Mouse (Mus musculus) macrophage (primary cell): ENCODE results near the gene C3ar1. TPM values are rescaled to one million over a fixed set of nuclear protein-coding genes. Genes with fewer than 3 reads are reported as not detected.
A peak's percentile ranks its signal among the peaks of the same experiment; 100 is the strongest.

ENCODE experiments used
- H3K27ac ChIP-seq: fragments of 350-480 bp; formaldehyde crosslinking; 2 replicates; pipeline ENCODE4 v1.9.0; 2021
- H3K36me3 ChIP-seq: fragments of 350-480 bp; formaldehyde crosslinking; 2 replicates; pipeline ENCODE4 v1.9.0; 2021; ENCODE audit errors: inconsistent target
- H3K4me3 ChIP-seq: fragments of 350-480 bp; formaldehyde crosslinking; 2 replicates; pipeline ENCODE4 v1.9.0; 2021; ENCODE audit errors: inconsistent target
- H3K79me2 ChIP-seq: fragments of 350-480 bp; formaldehyde crosslinking; 2 replicates; pipeline ENCODE4 v1.9.0; 2021; ENCODE audit errors: inconsistent target
- WGBS: methylation state at CpG from one replicate; pipeline ENCODE4 v1.1.7; 2026; ENCODE audit warnings: inconsistent platforms; ENCODE audit not compliant: missing documents; 5-methylcytosine and 5-hydroxymethylcytosine counted together
- polyA plus RNA-seq: library from polyadenylated mRNA; stranded (reverse); fragments of 250-400 nt; gene quantifications from 3 replicates; pipeline ENCODE4 v1.2.4, GENCODE M21; 2018; ENCODE audit warnings: inconsistent platforms

C3ar1 gene
- polyA plus RNA-seq, 1 experiment from 2014 or later, result 857 TPM

DNA sequence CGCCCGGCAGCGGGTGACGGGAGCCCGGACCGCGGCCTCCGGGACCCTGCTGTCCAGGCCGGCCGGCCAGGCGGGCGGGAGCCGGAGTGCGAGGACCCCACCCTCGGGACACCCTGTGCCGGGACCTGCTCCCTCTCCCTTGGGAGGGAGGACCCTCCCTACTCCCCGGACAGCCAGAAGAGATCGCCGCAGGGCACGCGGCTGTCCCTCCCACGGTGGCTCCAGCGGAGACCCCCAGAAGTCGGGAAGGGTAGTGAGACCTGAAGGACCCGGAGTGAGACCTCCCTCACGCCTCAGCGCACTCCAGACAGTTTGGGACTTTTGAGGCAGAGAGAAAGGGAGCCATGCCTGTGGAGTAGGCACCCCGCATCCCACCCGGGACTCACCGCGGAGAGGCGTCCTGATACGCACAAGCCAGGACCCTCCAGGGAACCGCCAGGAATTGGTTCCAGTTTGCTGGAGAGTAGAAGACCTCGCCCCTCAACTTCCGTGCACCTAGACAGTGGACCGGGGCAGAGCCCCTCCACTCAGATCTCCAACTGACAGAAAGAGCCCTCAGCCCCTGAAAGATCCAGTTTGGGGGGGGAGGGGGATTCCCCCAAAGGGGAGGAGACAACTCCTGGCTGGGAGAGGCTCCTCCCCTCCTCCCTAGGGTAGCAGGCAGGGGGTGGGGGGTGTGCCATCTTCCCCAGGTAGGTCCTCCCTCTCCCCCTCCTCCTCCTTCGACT lies 35.7 kb downstream of the C3ar1 start:
- WGBS, result 3% methylated on average over 22 of the region's 38 CpGs
- Histone ChIP-seq H3K79me2 (peaks cover 53% of the 10 kb centered on the region), H3K4me3 (peak overlapping the region; percentile 87), H3K27ac (peak overlapping the region; percentile 41), H3K36me3 (0 out of 2 replicates have a peak, but pooled peaks cover 7% of the 10 kb centered on the region)

DNA sequence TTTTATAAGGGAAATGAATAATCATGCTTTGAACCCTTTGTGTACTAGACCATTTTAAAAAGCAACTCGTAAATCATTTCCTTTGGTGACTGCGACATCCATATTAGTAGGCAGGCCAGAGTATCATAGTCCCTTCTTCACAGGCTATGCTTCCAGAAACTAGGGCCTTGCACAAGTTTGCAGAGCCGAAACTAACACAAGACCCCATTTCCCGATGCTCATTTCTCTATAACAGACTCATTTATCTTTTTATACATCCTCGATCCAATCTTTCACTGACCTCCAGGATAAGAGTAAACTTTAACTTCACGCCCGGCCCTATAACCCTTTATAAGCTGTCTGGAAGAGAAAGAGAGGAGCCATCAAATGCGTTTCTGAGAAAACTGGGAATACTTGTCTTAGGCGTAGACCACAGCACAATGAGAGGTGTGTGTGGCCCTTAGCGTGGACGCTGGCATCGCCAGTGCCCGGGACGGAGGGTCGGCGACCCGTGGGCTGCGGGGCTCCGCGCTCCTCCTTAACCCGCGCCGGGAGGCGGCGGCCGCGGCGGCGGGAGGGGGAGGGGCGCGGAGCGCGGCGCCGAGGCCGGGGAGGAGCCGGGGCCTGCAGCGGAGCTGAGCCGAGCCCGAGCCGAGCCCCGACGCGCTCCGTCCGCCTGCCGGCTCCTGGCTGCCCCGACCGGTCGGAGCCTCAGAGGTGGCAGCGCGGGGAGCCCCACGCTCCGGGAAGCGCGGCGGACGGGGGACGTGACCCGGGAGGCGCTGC lies 36.5 kb downstream of the C3ar1 start, which contains the start of gene Foxj2:
Foxj2 (plus strand) TSS at position 609 of the 765 bp plus-strand sequence.
- H3K79me2 ChIP-seq, result peaks cover 45% of the 10 kb centered on the region
- peak within 1 kb of the TSS; percentile 87 for H3K4me3 ChIP-seq
- peak within 1 kb of the TSS; percentile 43 for H3K27ac ChIP-seq
- WGBS, result 3% methylated on average over 38 of the region's 61 CpGs
- H3K36me3 ChIP-seq, result 0 out of 2 replicates have a peak, but pooled peaks cover 7% of the 10 kb centered on the region

DNA sequence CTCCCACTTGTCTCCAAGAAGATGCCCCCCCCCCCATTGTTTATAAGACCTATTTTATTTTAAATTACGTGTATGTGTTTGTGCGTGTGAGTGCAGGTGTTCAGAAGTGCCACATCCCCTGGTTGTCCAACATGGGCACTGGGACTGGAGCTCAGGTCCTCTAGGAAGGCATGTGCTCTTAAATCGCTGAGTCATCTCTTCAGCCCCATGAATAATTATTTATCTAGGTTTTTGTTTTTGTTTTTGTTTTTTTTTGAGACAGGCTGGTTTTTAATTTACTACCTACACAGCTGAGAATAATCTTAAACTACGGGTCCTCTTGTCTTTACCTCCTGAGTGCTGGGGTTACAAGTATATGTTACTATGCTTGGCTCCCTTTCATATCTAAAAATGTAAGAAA lies 42.3 kb downstream of the C3ar1 start:
- Histone ChIP-seq H3K36me3 (no peaks in the 10 kb centered on the region), H3K4me3 (no peak overlapping the region), H3K79me2 (no peaks in the 10 kb centered on the region), H3K27ac (no peak overlapping the region)
- WGBS, result 90% methylated on average over 2 of the region's 4 CpGs

DNA sequence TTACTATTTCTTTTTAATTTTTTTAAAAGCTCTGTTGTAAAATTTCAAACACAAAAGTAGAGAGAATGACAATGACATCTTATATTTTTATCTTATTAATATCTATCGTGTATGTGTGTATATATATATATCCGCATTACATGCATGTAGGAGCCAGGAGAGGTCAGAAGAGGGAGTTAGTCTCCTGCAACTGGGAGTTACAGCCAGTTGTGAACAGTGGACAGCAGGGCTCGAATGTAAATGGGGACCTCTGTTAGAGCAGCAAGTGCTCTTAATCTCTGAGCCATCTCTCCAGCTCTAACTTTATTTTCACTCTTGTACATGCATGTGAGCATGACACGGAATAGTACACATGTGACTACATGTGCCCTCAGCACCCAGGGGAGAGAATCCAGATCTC lies 43.2 kb downstream of the C3ar1 start:
- Histone ChIP-seq H3K4me3 (no peak overlapping the region), H3K79me2 (no peaks in the 10 kb centered on the region), H3K36me3 (no peaks in the 10 kb centered on the region), H3K27ac (no peak overlapping the region)
- WGBS, result 100% methylated on average over 4 of the region's 4 CpGs

DNA sequence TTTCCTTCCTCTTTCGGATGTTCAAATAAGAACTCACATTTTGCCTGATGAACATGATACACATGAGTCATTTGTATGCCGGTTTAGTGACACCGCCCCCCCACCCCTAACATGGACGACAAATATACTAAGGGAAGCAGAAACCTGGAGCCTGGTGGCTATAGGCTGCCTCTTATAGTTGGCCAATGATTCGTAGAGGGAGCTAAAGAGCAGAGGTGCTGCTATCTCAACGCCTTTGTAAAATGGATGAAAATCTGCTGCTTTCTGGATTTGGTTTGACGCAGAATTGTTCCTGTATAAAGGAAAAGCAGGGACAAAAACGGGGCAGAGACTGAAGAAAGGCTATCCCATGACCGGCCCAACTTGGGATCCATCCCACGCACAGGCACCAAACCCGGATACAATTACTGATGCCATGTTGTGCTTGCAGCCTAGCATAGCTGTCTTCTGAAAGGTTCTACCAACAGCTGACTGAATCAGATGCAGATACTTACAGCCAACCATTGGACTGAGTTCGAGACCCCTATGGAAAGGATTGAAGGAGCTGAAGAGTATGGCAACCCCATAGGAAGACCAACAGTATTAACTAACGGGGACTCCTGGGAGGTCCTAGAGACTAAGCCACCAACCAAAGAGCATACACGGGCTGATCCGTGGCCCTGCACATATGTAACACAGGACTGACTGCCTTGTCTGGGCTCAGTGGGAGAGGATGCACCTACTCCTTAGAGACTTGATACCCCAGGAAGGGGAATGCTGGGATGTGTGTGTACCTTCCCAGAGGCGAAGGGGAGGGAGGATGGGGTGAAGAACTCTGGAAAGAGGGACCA lies 44.0 kb downstream of the C3ar1 start:
- 42% methylated on average over 16 of the region's 16 CpGs for WGBS
- peak overlapping the region; percentile 64 for H3K4me3 ChIP-seq
- H3K27ac ChIP-seq, result peak overlapping the region; percentile 85
- H3K36me3 ChIP-seq, result no peaks in the 10 kb centered on the region
- H3K79me2 ChIP-seq, result no peaks in the 10 kb centered on the region

DNA sequence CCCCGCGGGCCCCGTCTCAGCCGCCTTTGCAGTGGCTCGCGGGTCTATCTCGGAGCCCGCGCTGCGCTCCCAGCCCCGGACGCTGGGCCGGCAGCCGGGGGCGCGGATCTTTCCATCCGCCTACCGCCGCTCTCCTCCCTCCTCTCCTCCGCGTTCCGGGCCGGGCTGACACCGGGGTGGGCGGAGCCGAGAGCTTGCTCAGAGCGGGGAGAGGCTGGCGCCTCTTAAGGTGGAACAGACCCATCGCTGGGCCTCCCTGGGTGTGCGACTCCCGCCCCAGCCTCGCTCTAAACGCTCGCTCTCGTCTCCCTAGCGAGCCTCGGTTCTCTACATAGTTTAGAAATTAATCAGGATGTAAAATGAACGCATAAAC lies 44.7 kb downstream of the C3ar1 start:
- Histone ChIP-seq H3K4me3 (peak overlapping the region; percentile 64), H3K79me2 (no peaks in the 10 kb centered on the region), H3K27ac (peak overlapping the region; percentile 85), H3K36me3 (no peaks in the 10 kb centered on the region)
- 1% methylated on average over 32 of the region's 38 CpGs for WGBS

DNA sequence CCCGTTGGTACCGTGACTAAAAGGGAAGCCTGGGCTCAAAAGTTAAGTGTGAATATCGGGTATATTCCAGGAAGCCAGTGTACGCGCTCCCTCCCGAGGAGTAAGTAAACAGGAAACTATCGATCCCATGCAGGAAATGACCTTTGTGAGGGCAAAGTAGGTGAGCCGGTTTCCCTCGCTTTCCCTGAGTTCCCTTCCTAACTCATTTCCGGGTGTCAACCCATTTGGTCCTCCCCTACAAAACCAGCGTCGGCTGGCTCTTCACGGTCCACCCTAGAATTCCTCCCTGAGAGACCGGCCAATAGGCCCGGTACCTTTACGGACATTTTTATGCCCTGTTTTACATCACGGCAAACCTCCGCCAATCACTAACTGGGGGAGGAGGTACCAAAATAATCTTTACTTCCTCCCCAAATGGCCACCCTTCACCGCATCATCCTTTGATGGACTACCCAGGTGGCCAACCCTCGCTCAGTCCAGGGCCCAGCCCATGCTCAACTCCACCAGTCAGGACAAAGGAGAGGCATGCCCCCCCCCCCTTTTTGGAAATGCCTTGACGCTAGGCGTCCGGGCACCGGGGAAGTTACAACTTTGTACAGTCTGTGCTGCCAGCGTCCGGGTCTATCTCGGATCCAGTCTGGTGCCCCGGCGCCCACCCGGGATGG lies 45.2 kb downstream of the C3ar1 start:
- H3K4me3 ChIP-seq, result peak overlapping the region; percentile 64
- no peaks in the 10 kb centered on the region for H3K79me2 ChIP-seq
- peak overlapping the region; percentile 85 for H3K27ac ChIP-seq
- H3K36me3 ChIP-seq, result no peaks in the 10 kb centered on the region
- WGBS, result 1% methylated on average over 30 of the region's 30 CpGs

DNA sequence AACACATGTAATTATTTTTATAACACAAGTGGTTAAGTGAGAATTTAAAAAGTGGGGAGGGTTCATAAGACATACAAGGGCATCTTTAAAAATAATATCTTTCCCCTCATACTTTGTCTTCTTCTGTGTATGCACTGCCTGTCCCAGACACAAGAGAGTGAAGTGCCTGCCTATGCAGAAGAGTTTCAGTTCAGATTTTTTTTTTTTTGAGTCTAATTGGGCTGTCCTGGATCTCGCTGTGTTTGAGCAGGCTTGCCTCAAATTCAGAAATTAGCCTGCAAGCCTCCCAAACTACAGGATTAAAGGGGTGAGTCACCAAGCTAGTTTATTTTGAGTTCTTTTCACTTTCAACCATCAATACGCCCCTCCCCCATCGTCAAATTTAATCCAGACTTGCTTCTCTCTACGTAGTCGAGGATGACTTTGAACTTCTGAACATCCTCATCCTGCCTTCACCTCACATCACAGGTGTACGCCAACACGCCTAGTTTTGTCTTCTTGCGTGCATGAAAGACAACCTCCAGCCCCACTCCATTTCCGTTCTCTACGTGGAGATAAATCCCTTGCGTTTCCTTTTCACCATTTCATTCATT lies 45.8 kb downstream of the C3ar1 start:
- peak overlapping the region; percentile 64 for H3K4me3 ChIP-seq
- no peaks in the 10 kb centered on the region for H3K36me3 ChIP-seq
- H3K79me2 ChIP-seq, result no peaks in the 10 kb centered on the region
- peak overlapping the region; percentile 85 for H3K27ac ChIP-seq
- WGBS, result 0% methylated on average over 11 of the region's 11 CpGs

DNA sequence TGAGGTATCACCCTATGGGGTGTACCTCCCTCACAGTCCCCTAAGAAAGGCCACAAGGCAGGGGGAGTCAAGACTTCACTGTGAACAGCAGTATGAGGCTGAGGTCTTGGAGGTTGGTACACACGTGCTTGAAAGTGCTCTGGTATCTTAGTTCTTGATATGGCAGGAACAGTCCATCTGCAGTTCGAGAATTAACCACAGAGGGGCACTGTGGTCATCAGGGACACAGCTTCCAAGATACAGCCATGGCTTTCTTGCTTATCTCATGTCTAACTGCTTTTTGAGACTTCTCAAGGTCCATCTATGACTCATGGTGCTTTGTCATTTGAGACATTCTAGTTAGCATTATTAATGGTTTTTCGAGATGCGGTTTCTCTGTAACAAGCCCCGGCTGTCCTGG lies 51.5 kb downstream of the C3ar1 start:
- no peak overlapping the region for H3K4me3 ChIP-seq
- WGBS, result 7% methylated on average over 5 of the region's 5 CpGs
- no peaks in the 10 kb centered on the region for H3K79me2 ChIP-seq
- H3K27ac ChIP-seq, result peak overlapping the region; percentile 7; the same call in 1 of the 2 replicates
- no peaks in the 10 kb centered on the region for H3K36me3 ChIP-seq

DNA sequence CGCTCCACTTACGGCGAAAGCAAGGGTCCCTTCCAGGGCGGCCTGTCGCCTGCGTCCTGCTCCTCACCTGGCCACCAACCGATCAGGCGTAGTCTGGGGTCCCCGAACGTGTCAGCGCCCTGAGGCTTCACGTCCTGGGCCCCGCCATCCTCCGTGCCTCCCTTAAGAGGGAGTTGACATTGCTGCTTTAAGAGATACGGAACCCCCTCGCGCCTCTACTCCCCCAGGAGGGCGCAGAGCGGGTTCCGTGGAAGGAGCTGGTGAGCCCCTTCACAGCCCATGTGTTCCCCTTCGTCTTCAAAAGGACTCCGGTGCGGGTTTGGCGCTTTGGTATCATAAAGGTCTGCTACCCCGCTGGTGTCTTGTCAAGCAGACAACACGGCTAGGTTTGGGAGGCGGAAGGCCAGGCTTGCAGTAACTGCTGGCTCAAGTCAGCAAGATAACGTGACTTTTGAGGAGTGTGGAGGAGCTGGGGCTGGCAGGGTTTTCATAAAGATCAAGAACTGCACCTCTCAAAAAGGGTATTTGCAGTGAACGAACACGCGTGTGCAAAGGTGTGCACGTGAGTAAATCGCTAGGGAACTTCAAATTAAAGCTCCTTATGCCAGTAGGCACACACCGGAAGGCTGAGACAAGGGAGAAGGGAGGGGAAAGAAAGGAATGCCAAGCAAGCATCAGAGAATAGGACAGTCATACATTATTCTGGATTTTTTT lies 54.0 kb downstream of the C3ar1 start:
- H3K79me2 ChIP-seq, result no peaks in the 10 kb centered on the region
- WGBS, result 7% methylated on average over 34 of the region's 34 CpGs

DNA sequence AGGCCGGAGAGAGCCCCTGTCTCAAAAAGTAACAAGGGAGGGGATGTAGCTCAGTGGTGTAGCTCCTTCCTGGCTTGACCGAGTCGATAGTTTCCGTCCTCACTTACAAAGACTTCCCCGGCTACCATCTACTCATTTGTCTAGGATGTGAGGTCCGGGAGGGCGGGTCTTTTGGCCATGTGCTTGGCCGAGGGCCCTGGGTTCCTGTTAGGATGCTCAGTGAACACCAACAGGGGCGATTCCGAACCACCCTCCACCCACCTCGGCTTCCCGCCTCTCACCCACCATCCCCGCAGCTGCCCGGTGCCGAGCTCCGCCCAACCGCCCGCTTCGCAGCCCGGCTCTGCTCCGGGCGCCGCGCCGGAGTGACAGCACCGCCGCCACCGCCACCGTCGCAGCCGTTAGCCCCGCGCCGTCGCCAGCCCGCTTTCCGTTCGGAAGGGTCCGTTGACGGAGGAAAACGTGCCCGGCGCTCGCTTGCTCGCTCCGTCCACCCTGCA lies 54.6 kb downstream of the C3ar1 start, which contains the start of gene Slc2a3:
Slc2a3 (minus strand) TSS at position 340 of the 500 bp plus-strand sequence.
- H3K4me3 ChIP-seq, result peak within 1 kb of the TSS; percentile 40
- H3K27ac ChIP-seq, result peak within 1 kb of the TSS; percentile 66
- H3K79me2 ChIP-seq, result no peaks in the 10 kb centered on the region
- no peaks in the 10 kb centered on the region for H3K36me3 ChIP-seq
- 1% methylated on average over 46 of the region's 46 CpGs for WGBS

More for the DNA sequence above, 54.0 kb downstream of the C3ar1 start:
- no peaks in the 10 kb centered on the region for H3K36me3 ChIP-seq
- H3K4me3 ChIP-seq, result peak overlapping the region; percentile 40
- H3K27ac ChIP-seq, result peak overlapping the region; percentile 57

DNA sequence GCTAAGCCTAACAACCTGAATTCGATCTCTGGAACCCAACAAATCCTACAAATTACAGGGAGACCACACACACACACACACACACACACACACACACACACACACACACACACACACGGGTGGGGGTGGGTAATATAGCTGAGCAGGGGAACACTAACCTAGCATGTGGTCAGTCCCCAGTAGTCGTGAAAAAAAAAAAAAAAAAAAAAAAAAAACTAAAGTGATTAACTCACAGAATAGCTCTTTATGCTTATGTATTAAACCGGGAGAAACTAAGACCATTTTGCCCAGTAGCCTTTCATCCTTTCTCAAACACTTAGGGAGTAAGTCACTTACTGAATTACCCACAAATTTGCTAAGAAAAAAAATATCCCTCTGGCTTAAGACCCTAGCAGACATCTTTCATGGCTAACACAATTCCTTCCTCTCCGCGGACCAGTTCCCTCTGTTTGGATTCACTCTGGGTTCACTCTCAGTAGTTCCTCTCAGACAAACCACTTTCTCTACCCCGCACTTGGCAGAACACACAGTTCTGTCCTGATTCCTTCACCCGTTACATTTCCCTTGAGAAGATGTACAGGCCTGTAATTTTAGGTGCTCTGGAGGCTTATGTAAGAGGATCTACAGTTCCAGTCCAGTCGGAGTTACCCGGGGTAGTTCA lies 55.2 kb downstream of the C3ar1 start:
- 8% methylated on average over 8 of the region's 10 CpGs for WGBS
- Histone ChIP-seq H3K79me2 (no peaks in the 10 kb centered on the region), H3K4me3 (peak overlapping the region; percentile 40), H3K36me3 (no peaks in the 10 kb centered on the region), H3K27ac (peak overlapping the region; percentile 66)
